Mouse (Mus musculus): ENCODE data around the gene Gm49383.
"Not testable (repeated sequence)": the region's sequence is repeated elsewhere in the genome, so short reads cannot be mapped to it uniquely, and the experiment has no call there.

Gm49383 gene

DNA sequence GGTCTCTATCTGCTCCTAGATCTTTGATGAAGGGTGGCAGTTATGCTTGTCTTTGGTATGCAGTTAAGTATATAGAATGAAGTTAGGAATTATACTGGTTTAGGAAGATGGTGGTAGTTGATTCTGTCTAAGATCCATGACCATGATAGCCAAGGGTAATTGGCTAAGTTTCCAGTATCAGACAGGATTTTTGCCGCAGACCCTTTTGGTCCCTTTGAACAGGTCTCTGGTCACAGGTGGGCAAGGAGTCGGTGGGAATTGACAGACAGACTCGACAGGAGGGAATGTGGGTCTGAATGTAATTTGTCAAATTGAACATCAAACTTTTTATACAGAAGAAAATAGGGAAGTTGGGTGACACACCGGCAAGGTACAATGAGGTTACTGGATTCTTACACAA is 33.3 kb downstream of the Gm49383 start:
- DNase-seq: not testable (repeated sequence)

- not testable (repeated sequence) for DNase-seq
These were observed 36.2 kb downstream of the Gm49383 start for GRCm38 (mm10) chr12:69160677-69161076.

GRCm38 (mm10) chr12:69159578-69159940 is 37.3 kb downstream of the Gm49383 start:
- DNase-seq: no peak

- peak; percentile 97 for DNase-seq
These were observed 37.9 kb downstream of the Gm49383 start, which contains the start of gene Rps29 for GRCm38 (mm10) chr12:69158765-69159577. TSS of gene Rps29 (minus strand) at chr12:69159186.

GRCm38 (mm10) chr12:69158366-69158764 is 38.5 kb downstream of the Gm49383 start:
- no peak for DNase-seq

DNA sequence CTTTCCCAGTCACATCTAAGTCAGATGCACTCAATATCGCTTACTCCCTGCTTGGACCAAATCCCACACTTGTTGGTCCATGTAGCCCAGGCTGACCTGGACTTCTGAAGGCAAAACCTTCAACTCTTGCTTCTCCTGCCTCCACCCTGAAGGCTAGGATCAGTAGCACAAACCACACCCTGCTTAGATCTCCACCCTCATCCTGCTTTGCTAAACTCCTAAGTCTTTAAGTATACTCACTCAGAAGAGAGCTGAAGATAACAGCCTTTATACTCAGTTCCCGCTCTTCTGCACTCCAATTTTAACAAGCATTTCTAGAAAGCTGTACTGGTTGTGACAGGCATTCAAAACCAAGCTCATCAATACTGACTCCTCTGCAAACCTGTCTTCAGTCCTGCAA is 39.8 kb downstream of the Gm49383 start:
- DNase-seq: no peak

DNA sequence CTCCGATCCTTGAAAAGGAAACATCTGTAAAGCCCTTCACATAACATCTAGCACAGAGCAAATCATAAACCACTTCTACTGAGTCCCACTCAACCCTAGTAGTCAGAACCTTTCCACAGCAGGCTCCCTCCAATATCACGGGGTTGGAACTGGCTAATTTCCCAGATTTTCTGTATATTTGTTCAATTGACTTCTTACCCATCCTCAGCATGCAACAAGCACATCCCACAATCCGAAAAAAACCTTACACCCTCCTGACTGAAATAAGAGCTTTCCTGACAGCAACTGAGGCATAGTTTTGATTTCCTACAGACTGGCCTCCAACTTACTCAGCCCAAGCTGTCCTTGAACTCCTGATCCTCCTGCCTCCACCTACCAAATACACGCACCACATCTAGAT is 40.5 kb downstream of the Gm49383 start:
- no peak for DNase-seq

DNA sequence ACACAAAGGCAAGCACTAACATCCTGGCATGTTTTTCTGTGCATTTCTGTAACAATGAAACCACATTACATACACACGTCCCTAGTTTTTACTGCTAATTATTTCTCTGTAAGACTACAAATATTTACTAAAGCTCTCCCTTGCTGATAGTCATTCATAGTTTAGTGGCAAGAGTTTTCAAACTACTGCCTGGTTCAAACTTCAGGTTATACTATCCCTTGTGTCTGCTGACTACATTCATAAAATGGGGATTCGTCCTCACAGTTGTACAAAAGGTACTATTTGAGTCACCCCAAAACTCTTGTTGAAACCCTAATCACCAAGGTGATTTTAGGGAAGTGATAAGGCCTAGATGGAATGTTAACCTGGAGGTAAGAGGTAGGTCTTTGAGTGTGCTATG is 41.0 kb downstream of the Gm49383 start:
- DNase-seq: no peak

GRCm38 (mm10) chr12:69150049-69150448 is 46.9 kb downstream of the Gm49383 start:
- DNase-seq: no peak

DNA sequence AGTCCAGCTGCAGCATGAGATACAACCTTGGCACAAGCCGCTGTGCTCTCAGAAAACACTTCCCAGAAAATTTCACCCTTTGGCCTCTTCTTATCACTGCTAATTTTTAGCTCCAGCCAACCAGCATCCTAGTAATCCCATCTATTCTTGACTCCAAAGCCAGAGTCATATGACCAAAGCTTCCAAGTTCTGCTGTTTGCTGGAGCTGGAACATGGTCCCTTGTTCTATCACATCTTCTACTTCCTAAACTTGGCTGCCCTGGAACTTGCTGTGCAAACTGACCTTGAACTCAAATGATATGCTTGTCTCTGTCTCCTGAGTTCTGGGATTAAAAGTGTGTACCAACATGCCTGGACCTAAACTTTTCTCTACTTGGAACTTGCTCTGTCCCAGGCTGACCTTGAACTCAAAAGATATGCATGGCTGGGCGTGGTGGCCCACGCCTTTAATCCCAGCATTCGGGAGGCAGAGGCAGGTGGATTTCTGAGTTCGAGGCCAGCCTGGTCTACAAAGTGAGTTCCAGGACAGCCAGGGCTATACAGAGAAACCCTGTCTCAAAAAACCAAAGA is 49.7 kb downstream of the Gm49383 start:
- no peak for DNase-seq

GRCm38 (mm10) chr12:69143460-69143859 is 53.4 kb downstream of the Gm49383 start:
- DNase-seq: no peak

DNA sequence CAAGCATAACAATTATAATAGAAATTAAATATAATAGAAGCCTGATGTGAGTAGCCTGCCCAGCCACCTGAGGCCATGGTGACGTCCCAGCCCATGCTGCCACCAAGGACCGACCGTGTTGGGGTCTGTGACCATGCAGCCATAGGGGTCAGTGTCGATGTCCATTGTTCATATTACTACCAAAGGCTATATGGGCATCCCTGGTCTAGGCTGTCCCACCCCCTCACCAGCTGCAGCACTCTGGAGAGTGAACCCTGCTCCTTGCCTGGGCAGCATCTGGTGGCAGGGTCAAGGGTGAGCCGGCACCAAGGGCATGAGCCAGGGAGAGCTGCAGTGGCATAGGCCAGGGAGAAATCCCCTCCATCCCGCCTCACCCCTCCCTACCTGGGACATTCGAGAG is 57.1 kb downstream of the Gm49383 start:
- DNase-seq: no peak

DNA sequence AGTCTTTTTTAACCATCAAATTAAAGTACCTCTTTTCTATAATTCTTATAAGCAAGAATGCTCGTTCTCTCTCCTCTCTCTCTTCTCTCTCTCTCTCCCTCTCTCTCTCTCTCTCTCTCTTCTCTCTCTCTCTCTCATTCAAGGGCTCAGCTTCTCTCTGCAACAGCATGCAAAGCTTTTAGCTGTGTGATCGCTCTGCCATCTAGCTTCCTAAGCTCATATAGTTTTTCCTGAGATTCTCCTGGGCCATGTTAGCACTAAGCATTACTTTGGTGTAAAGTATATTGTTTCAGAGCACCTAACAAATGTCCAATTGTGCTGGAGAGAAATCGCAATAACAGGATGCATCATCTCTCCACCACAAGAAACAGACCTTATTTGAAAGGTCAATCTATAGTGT is 57.7 kb downstream of the Gm49383 start:
- no peak for DNase-seq
